30 mouse cellular contexts compared by ENCODE assay signal in genomic region chr3:51719982-51720381, GRCm38 (mm10). TPM values are rescaled to one million over a fixed set of nuclear protein-coding genes. Genes with fewer than 3 reads are reported as not detected.
DNase-seq lines count a peak whose midpoint lies in the region; ATAC-seq and TF ChIP-seq lines count a peak whose summit lies in the region.
"Had no signal": no experiment of that assay in that cellular context is flagged by ENCODE, and none has a peak within 500 bp of the region (broad histone marks: within the 10 kb centered on the region; RNA-seq: fewer than 3 reads in every experiment).

No protein-coding gene starts in this region.

- H3K27ac ChIP-seq in heart, embryonic 13.5 days (replicated peaks) = 0 out of 2 replicates have a peak overlapping the region, but pooled peaks have one; percentile 48
- no peak overlapping the region for H3K27ac ChIP-seq in heart, embryonic 10.5 days
- peak overlapping the region; percentile 48 for H3K27ac ChIP-seq in lung, embryonic 14.5 days (ENCODE audit: low read depth)
- 0 out of 2 replicates have a peak overlapping the region, but pooled peaks have one; percentile 38 for H3K27ac ChIP-seq in lung, postnatal 0 days (ENCODE audit: low read length)
- H3K27ac ChIP-seq: embryonic facial prominence, embryonic 10.5 days; embryonic facial prominence, embryonic 13.5 days; forebrain, embryonic 12.5 days; forebrain, embryonic 15.5 days; gastrocnemius, adult 2 months; hindbrain, embryonic 14.5 days; hindbrain, postnatal 0 days had no signal

- no peak for DNase-seq in heart, embryonic 10.5 days (ENCODE audit: low spot score)
- DNase-seq in lung, embryonic 14.5 days = no peak
- DNase-seq in lung, postnatal 10 days = no peak
- DNase-seq in lung, postnatal 0 days (ENCODE audit: low spot score) = no peak
- DNase-seq in lung, postnatal 36 days = no peak
- peak; percentile 41 for DNase-seq in telencephalon, adult 2 months (ENCODE audit: low read depth, low spot score)
- DNase-seq in natural killer cell, adult 2 months (ENCODE audit: low spot score in 2 of 2) = no peak
- DNase-seq: adrenal gland, postnatal 10 days; B cell, adult 2 months; cerebellum, adult 11-12 months; cerebellum, adult 8-10 months; cerebellum, postnatal 10 days; cerebellum, postnatal 36 days; embryo, embryonic 11 days; gastrocnemius, adult 2 months; gastrocnemius, postnatal 14 days; heart, adult 11 months; heart, postnatal 14 days had no signal

- H3K36me3 ChIP-seq in heart, embryonic 13.5 days = no peaks in the 10 kb centered on the region
- H3K36me3 ChIP-seq in heart, embryonic 10.5 days = no peaks in the 10 kb centered on the region
- no peaks in the 10 kb centered on the region for H3K36me3 ChIP-seq in lung, embryonic 14.5 days (ENCODE audit: insufficient read depth)
- no peaks in the 10 kb centered on the region for H3K36me3 ChIP-seq in lung, postnatal 0 days (ENCODE audit: insufficient read depth, low read length)
- H3K36me3 ChIP-seq: embryonic facial prominence, embryonic 10.5 days; embryonic facial prominence, embryonic 13.5 days; forebrain, embryonic 12.5 days; forebrain, embryonic 15.5 days; G1E; heart, embryonic 12.5 days had no signal

- no peak for ATAC-seq in heart, embryonic 13.5 days (ENCODE audit: extremely low read depth, insufficient number of reproducible peaks, low FRiP score, low TSS enrichment)
- no peak for ATAC-seq in lung, embryonic 14.5 days (ENCODE audit: insufficient read depth)
- ATAC-seq in lung, postnatal 0 days = no peak
- ATAC-seq: forebrain, embryonic 15.5 days; hindbrain, postnatal 0 days had no signal

- WGBS in heart, embryonic 13.5 days = 61% methylated on average over 1 of the region's 1 CpGs
- 70% methylated on average over 1 of the region's 1 CpGs for WGBS in heart, embryonic 10.5 days
- WGBS in lung, embryonic 14.5 days = 43% methylated on average over 1 of the region's 1 CpGs
- 17% methylated on average over 1 of the region's 1 CpGs for WGBS in lung, postnatal 0 days

- no peak overlapping the region for H3K9ac ChIP-seq in heart, embryonic 13.5 days
- H3K9ac ChIP-seq in lung, embryonic 14.5 days = no peak overlapping the region
- no peak overlapping the region for H3K9ac ChIP-seq in lung, postnatal 0 days (replicated peaks; ENCODE audit: low read depth)
- H3K9ac ChIP-seq: embryonic facial prominence, embryonic 13.5 days; forebrain, embryonic 12.5 days; forebrain, embryonic 15.5 days; heart, embryonic 12.5 days; hindbrain, embryonic 14.5 days had no signal

- H3K9me3 ChIP-seq in heart, embryonic 13.5 days = no peaks in the 10 kb centered on the region
- no peaks in the 10 kb centered on the region for H3K9me3 ChIP-seq in heart, embryonic 10.5 days
- no peaks in the 10 kb centered on the region for H3K9me3 ChIP-seq in lung, embryonic 14.5 days (ENCODE audit: low read depth, low read length)
- H3K9me3 ChIP-seq in lung, postnatal 0 days (ENCODE audit: low read length) = no peaks in the 10 kb centered on the region
- H3K9me3 ChIP-seq: embryonic facial prominence, embryonic 10.5 days; embryonic facial prominence, embryonic 13.5 days; forebrain, embryonic 12.5 days; forebrain, embryonic 15.5 days; G1E; heart, embryonic 12.5 days had no signal

- H3K27me3 ChIP-seq in heart, embryonic 13.5 days (replicated peaks) = no peaks in the 10 kb centered on the region
- H3K27me3 ChIP-seq in heart, embryonic 10.5 days (ENCODE audit: insufficient read depth, poor library complexity, severe bottlenecking) = no peaks in the 10 kb centered on the region
- no peaks in the 10 kb centered on the region for H3K27me3 ChIP-seq in lung, embryonic 14.5 days (ENCODE audit: insufficient read depth, low read length)
- H3K27me3 ChIP-seq in lung, postnatal 0 days (replicated peaks; ENCODE audit: insufficient read depth, low read length) = no peaks in the 10 kb centered on the region
- H3K27me3 ChIP-seq: CH12.LX; embryonic facial prominence, embryonic 13.5 days; forebrain, embryonic 12.5 days; forebrain, embryonic 15.5 days; heart, embryonic 12.5 days; Patski had no signal

- TF ChIP-seq EP300 in lung, postnatal 0 days (IDR thresholded peaks at IDR 0.05) = no peak

- H3K4me2 ChIP-seq in heart, embryonic 13.5 days = no peak overlapping the region
- H3K4me2 ChIP-seq in lung, embryonic 14.5 days = no peak overlapping the region
- H3K4me2 ChIP-seq in lung, postnatal 0 days (replicated peaks; ENCODE audit: low read depth, low read length) = no peak overlapping the region
- H3K4me2 ChIP-seq: embryonic facial prominence, embryonic 13.5 days; forebrain, embryonic 12.5 days; forebrain, embryonic 15.5 days; heart, embryonic 12.5 days; hindbrain, embryonic 14.5 days had no signal

- no peak for TF ChIP-seq CTCF in lung, embryonic 14.5 days (IDR thresholded peaks at IDR 0.05; ENCODE audit: low read depth)
- TF ChIP-seq CTCF in lung, postnatal 0 days (IDR thresholded peaks at IDR 0.05) = no peak

- peaks cover 44% of the 10 kb centered on the region for H3K4me1 ChIP-seq in heart, embryonic 13.5 days
- H3K4me1 ChIP-seq in heart, embryonic 10.5 days = peaks cover 37% of the 10 kb centered on the region
- H3K4me1 ChIP-seq in lung, embryonic 14.5 days (ENCODE audit: insufficient read depth) = peaks cover 19% of the 10 kb centered on the region
- peaks cover 3% of the 10 kb centered on the region; the same call in 1 of the 2 replicates for H3K4me1 ChIP-seq in lung, postnatal 0 days (ENCODE audit: insufficient read depth, low read depth, low read length)
- H3K4me1 ChIP-seq: forebrain, embryonic 15.5 days had no signal

- H3K4me3 ChIP-seq in heart, embryonic 13.5 days = no peak overlapping the region
- H3K4me3 ChIP-seq in heart, embryonic 10.5 days = no peak overlapping the region
- H3K4me3 ChIP-seq in lung, embryonic 14.5 days (ENCODE audit: low read depth, low read length) = no peak overlapping the region
- no peak overlapping the region for H3K4me3 ChIP-seq in lung, postnatal 0 days (ENCODE audit: low read depth, low read length)
- H3K4me3 ChIP-seq: embryonic facial prominence, embryonic 10.5 days; embryonic facial prominence, embryonic 13.5 days; erythroblast, embryonic 14.5 days; forebrain, embryonic 12.5 days; forebrain, embryonic 15.5 days; gastrocnemius, adult 2 months; heart, embryonic 12.5 days had no signal

RNA-seq across cellular contexts. Expression of gene Mgst2, which starts 59.8 kb away (rescaled TPM):
- polyA plus RNA-seq in heart, embryonic 13.5 days (2015; fragmentation: Nextera tagmentation; extraction: Ambion mirVana) = 2.4 and 3.8 TPM in 2 replicates
- polyA plus RNA-seq in heart, embryonic 10.5 days (2016; fragmentation: Nextera tagmentation; extraction: Ambion mirVana) = 1.1 and 4.1 TPM in 2 replicates
- polyA plus RNA-seq in lung, embryonic 14.5 days (2014; fragmentation: Nextera tagmentation; extraction: Ambion mirVana) = 1.8 and 1.9 TPM in 2 replicates
- polyA plus RNA-seq in lung, postnatal 0 days (2015; fragmentation: Nextera tagmentation; extraction: Ambion mirVana) = 6.7 and 8.6 TPM in 2 replicates
- polyA plus RNA-seq: erythroblast, embryonic 14.5 days; forebrain, embryonic 12.5 days had no signal
